Mouse (Mus musculus) liver, adult 2 months (tissue): ENCODE measurements around the gene Gm9945.

ENCODE experiments used
- CTCF ChIP-seq: fragments of 200-500 bp; IDR thresholded peaks from 2 replicates; pipeline ENCODE4 v1.5.1; 2011; ENCODE audit warnings: low read depth, low read length, control low read depth
- POLR2A ChIP-seq: fragments of 200-500 bp; IDR thresholded peaks from 2 replicates; pipeline ENCODE4 v1.6.1; 2011; ENCODE audit warnings: low read length, control low read depth; ENCODE audit not compliant: insufficient read depth; ENCODE audit errors: extremely low read depth

DNA sequence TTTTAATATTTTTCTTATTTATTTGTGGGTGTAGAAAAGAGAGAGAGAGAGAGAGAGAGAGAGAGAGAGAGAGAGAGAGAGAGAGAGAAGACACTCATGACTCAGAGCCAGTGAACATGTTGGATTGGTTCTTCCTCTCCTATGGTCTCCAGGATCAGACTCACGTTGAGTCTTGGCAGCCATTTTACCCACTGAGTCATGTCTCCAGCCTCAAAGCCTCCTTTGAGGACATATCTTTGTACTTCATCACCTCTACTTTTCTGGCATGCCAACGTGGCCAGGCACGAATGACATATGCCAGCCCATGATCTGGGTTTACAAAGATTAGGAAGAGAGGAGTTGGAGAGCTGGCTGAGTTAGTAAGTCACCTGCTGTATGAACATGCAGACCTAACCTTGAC lies 19.8 kb upstream of the Gm9945 start:
- TF ChIP-seq CTCF = no peak
- TF ChIP-seq POLR2A = no peak
